Mouse (Mus musculus): Measurements from ENCODE around the gene Pank2. TPM values are rescaled to one million over a fixed set of nuclear protein-coding genes. Genes with fewer than 3 reads are reported as not detected.

The Pank2 gene
- total RNA-seq, 2 experiments from 2014 or later: 22.2 to 24.6 TPM

DNA sequence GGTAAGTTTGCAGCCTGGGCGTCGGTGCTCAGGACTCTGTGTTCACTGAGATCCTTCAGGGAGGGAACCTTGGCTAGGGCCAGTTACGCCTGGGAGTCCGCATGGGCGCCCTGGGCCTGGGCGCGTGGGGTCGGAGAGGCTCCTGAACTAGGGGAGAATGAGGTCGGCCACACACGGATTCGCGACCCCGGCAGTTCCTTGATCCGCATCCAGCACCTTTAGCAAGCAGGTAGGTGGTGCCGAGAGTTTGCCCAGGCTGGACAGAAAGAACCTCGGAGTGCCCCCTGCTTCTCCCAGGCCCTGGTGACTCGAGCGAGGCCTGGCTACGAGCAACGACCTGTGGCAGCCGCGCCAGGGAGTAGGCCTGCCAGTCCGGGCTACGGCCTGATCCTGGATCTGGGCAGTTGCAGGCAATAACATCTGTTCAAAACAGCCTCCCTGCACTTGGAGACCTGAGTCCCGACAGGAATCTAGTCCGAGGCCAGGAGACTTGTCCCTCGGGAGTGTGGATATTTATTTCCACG, 28.1 kb upstream of the Pank2 start:
- TF ChIP-seq CTCF (IDR thresholded peaks at IDR 0.05): no peak
- Histone ChIP-seq H3K27ac (peak overlapping the region; percentile 97), H3K4me3 (peak overlapping the region; percentile 82)
- DNase-seq: peak; percentile 74
- intact Hi-C loops (cut with DNase I): no loop called here

- DNase-seq: no peak
- no peak for TF ChIP-seq CTCF (IDR thresholded peaks at IDR 0.05)
- Histone ChIP-seq H3K27ac (peak overlapping the region; percentile 97), H3K4me3 (peak overlapping the region; percentile 82)
- intact Hi-C loops (cut with DNase I): no loop called here
These were observed 27.2 kb upstream of the Pank2 start for GRCm38 (mm10) chr2:131234970-131235635.

DNA sequence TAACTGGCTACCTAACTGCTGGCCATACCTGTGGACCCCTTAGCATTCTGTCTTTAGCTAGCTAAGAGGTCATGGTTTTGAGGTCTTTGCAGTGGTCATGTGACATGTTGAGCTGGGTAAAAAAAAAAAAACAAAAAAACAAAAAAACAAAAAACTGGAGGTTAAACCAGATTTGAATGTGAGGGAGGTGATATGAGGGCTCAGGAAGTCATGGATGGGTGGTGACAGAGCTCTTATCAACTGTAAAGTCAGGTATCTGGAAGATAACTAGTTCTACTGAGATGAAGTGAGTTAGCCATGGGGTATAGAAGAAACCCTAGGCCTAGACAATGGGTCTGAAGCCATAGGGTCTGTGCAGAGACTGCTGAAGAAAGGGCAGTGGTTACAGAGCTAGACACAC, 20.1 kb upstream of the Pank2 start:
- no peak for TF ChIP-seq CTCF (IDR thresholded peaks at IDR 0.05)
- no peak for DNase-seq
- intact Hi-C loops (cut with DNase I): no loop called here
- no peak overlapping the region for H3K4me3 ChIP-seq
- H3K27ac ChIP-seq: no peak overlapping the region

GRCm38 (mm10) chr2:131242929-131243328, 19.4 kb upstream of the Pank2 start:
- intact Hi-C loops (cut with DNase I): no loop called here
- Histone ChIP-seq H3K27ac (no peak overlapping the region), H3K4me3 (no peak overlapping the region)
- no peak for DNase-seq
- no peak for TF ChIP-seq CTCF (IDR thresholded peaks at IDR 0.05)

GRCm38 (mm10) chr2:131253681-131254328, 8.5 kb upstream of the Pank2 start:
- peak overlapping the region; percentile 16; the same call in 1 of the 2 replicates for H3K4me3 ChIP-seq
- H3K27ac ChIP-seq: peak overlapping the region; percentile 75
- intact Hi-C loops (cut with DNase I): loop anchor here (1.0 to 10.0 kb wide), 4 partner anchors 72 to 289 kb away; partner anchors contain the start of genes 1700037H04Rik and Cenpb
- peak; percentile 68 for DNase-seq
- peak; percentile 80 for TF ChIP-seq CTCF (IDR thresholded peaks at IDR 0.05)

DNA sequence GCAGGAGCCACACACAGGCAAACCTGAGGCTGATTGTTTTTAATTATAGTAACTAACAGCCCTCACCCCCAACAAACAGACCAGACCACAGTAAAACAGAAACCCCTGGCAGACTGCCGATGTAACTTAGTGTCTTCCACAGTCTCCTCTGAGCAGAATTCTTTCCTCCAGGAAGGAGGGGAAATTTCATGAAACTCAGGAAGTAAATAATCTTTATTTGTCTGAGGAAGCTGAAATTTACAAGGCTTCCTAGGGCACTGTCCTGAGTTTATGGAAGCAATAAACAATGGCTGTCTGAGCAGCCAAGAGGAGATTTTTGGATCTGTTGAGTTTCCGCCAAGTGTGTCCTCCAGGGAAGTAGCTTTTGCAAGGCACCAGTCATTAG, 8.0 kb upstream of the Pank2 start:
- peak; percentile 28 for DNase-seq
- intact Hi-C loops (cut with DNase I): loop anchor here (1.0 to 10.0 kb wide), 4 partner anchors 72 to 290 kb away; partner anchors contain the start of genes 1700037H04Rik and Cenpb
- peak overlapping the region; percentile 16; the same call in 1 of the 2 replicates for H3K4me3 ChIP-seq
- no peak for TF ChIP-seq CTCF (IDR thresholded peaks at IDR 0.05)
- peak overlapping the region; percentile 75 for H3K27ac ChIP-seq

DNA sequence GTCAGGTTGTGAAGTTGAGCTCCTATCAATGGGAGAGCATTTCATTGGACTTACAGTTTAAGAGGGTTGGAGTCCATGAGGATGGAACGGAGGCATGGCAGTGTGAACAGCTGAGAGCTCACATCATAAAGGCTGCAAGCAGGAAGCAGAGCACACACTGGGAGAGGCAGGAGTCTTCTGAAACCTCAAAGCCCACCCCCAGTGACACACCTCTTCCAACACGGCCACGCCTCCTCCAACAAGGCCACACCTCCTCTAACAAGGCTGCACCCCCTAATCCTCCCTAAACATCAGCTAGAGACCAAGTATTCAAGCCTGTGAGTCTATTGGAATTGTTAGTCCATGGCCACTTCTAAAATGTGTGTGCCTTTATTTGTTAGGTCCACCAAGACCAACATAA, 6.6 kb upstream of the Pank2 start:
- Histone ChIP-seq H3K4me3 (no peak overlapping the region), H3K27ac (no peak overlapping the region)
- intact Hi-C loops (cut with DNase I): loop anchor here (10.0 kb wide), 1 partner anchor 291 kb away; no protein-coding TSS in a partner anchor
- DNase-seq: no peak
- TF ChIP-seq CTCF (IDR thresholded peaks at IDR 0.05): no peak

- DNase-seq: no peak
- intact Hi-C loops (cut with DNase I): loop anchor here (10.0 kb wide), 1 partner anchor 294 kb away; no protein-coding TSS in a partner anchor
- no peak for TF ChIP-seq CTCF (IDR thresholded peaks at IDR 0.05)
These were observed 3.6 kb upstream of the Pank2 start for GRCm38 (mm10) chr2:131258693-131259092.

DNA sequence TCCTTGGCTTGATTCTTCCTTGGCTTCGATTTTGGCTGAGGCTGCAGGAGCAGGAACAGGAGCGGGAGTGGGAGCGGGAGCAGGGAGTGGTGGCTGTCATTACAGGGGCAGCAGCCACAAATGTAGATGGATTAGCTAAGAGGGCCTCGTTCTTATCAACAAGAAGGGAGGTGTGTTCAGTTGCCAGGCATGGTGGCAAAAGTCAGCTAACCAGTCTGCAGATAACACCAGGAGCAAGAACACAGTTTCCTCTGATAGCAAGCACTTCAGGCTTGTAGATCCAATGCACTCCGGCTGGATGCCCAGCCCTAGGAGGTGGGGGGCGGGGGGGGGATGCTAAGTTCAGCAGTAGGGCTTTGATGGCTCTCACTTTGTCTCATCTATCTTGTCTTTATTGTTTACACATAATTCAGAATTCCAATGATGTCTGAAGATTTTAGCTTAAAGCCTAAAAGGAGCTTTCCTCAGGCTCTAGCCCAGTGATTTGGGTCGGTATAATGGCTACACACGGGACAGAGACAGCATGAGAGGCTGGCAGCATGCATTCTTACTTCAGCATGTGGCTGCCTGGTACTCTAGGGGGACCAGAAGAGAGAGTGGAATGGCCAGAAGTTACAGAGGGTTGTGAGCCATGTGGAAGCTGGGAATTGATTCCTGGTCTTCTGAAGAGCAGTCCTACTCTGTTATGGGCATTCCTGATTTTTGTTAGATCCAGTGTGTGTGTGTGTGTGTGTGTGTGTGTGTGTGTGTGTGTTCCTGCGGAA, 1.6 kb upstream of the Pank2 start:
- intact Hi-C loops (cut with DNase I): no loop called here
- TF ChIP-seq CTCF (IDR thresholded peaks at IDR 0.05): no peak
- no peak overlapping the region for H3K4me3 ChIP-seq
- no peak overlapping the region for H3K27ac ChIP-seq
- no peak for DNase-seq

More at GRCm38 (mm10) chr2:131258693-131259092, 3.6 kb upstream of the Pank2 start:
- Histone ChIP-seq H3K4me3 (no peak overlapping the region), H3K27ac (no peak overlapping the region)

DNA sequence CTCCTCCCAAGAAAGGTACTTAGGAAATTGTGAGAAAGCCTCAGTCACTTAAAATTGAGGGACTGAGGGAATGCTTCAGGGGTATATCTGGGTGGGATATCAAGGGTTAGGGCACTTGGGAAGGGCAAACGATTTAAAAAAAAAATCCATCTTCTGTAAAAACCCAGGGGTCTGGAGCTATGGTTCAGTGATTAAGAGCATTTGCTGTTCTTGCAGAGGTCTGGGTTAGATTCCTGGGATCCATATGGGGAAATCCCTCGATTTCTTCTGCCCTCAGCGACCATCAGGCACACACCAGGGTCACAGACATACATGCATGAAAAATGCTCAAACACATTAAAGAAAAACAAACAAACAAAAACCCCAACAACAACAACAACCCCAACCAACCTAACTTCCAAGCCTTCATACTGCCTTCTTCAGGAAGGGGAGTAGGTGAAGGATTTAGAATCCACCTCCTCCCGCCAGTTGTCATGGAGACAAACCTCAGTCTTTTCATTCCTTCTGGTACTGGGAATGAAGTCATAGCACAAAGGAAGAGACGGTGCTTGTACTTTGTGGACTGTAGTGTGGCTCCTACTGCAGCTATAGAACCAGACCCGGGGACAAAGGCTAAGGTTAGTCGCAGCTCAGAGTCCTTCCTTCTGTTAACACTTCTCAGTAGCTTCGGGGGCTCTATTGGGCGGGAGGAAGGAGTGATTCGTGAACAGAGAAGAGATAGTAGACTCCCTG, 648 bp upstream of the Pank2 start:
- no peak for TF ChIP-seq CTCF (IDR thresholded peaks at IDR 0.05)
- peak overlapping the region; percentile 93 for H3K4me3 ChIP-seq
- no peak for DNase-seq
- H3K27ac ChIP-seq: peak overlapping the region; percentile 97
- intact Hi-C loops (cut with DNase I): loop anchor here (1.0 to 2.0 kb wide), 2 partner anchors 91 to 155 kb away; partner anchors contain the start of gene Rnf24

DNA sequence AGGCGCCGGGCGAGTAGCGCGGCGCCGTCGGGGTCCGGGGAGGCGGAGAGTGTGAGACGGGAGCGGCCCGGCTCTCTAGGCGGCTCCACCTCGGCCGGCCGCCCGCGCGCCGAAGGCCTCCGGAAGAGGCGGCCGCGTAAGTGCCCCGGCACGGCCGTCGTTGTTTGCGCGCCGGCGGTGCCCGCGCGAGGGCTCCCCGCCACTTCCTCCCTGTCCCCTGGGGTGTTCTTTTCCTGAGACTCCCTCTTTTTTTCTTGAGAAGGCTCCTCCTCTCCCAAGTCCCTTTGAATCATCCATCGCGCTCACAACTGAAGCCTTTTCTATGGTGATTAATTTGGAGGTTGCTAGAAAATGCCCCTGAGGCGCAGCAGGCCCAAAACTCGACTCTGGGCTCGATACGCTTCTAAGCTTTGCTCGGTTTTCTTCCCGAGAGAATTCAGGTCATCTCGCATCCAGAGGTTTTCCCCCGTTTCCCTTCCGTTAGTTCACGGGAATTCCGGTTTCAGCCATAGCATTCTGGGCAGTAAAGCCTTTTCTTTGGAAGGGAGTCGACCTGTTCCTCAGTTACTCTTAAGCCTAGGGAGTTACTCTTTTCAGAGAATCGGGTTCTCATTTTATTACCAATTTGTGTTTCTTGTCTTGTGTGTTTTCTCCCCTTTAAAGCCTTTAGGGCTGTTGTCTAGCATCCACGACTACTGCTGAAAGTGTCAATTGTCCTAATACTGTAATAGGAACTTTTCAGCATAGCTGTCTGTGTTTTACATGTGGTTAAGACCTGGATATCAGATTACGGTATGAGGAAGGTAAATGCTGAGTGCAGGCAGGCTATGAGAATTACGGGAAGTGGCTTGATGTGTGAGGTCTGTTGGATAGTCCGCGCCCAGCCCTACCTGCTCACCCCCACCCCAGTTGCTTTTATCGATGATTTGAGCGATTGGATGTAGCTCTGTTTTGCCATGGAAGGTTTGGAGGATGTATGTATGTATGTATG, 680 bp downstream of the Pank2 start:
- no peak for DNase-seq
- H3K4me3 ChIP-seq: peak overlapping the region; percentile 93

More for the DNA sequence above, 680 bp downstream of the Pank2 start:
- peak; percentile 3; the same call in 1 of the 2 replicates for TF ChIP-seq CTCF (IDR thresholded peaks at IDR 0.05)
- intact Hi-C loops (cut with DNase I): loop anchor here (1.0 to 2.0 kb wide), 2 partner anchors 90 to 153 kb away; partner anchors contain the start of gene Rnf24
- H3K27ac ChIP-seq: peak overlapping the region; percentile 97

All from gastrocnemius, adult 2 months (tissue).